Mouse (Mus musculus): ENCODE measurements around the gene Sema3a.

Sema3a gene

GRCm38 (mm10) chr5:13327281-13327680, 202.1 kb downstream of the Sema3a start:
- DNase-seq = no peak

DNA sequence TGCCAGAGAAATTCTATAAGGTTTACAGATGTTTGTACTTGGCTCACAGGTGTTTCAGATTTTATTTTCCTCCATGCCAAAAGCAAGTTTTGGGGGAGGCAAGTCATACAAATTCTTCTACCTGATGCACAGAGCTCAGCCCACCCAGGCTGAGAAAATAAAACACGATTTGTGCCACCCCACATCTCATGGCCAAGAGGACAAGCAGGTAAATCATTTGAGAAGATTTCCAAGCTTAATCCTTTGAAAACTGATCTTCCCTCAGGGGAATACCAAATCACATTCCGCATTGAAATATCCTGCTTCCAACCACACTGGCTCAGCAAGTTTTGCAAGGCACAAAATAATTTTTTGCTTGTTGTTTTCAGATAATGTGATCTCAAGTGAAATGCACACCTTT, 206.2 kb downstream of the Sema3a start:
- no peak for DNase-seq

DNA sequence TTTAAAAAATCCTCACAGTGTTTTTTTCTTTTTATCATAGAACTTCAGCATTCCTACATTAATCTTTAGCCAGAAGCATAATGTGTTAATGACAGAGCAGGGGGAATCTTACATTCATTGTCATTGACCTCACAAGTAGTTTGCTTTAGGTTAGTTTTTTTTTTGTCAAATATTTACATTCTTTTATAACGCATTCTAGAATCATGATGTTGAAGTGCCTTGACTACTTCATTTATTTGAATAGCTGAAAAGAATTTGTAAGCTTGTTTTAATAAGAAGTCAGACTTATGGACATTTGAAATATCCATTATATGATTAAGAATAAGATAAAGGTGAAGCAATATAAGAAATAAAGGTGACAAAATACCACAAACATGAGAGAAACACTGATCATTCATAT, 212.5 kb downstream of the Sema3a start:
- no peak for DNase-seq

DNA sequence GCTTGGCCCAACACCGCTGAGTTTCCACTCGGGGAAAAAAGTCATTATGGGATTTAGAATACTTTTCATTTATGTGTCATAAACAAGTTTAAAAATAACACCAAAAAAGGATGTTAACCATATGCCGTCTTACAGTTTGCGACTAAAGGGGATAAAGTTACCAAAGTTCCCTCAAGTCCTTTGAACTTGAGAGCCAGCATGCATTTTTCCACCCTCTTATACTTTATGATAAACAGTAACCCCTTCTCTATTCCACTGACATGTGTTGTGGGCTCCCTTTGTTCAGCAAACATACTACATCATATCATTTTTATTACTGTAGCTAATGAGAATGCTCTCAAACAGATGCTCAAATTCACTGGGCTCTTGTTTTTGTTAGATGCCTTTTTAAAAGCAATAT, 221.9 kb downstream of the Sema3a start:
- no peak for DNase-seq

DNA sequence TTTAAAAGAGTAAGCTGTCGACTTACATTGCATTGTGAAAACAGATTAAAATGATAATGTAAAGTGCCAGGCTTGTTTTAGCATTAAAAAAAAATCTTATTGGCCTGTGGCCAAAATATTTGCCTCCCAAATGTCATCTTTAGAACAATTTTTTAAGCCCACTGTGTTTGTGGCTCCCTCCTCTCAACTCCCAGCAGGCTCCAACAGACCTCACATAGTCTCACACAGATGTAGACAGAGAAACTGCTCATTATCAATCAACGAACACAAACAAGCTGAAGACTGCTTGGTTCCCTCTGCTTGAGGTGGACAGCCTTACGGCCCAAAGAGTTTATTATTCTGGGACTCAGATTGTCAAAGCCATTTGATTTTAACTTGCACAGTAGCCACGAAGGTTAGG, 226.4 kb downstream of the Sema3a start:
- no peak for DNase-seq

DNA sequence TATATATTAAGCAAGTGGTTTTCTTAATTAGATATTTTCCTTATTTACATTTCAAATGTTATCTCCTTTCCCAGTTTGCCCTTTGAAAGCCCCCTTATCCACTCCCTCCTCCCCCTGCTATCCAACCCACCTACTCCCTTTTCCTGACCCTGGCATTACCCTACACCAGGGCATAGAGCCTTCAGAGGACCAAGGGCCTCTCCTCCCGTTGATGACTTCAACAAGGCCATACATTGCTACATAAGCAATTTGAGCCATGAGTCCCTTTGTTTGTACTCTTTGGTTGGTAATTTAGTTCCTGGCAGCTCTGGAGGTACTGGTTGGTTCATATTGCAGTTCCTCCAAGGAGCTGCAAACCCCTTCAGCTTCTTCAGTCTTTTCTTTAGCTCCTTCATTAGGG, 227.8 kb downstream of the Sema3a start:
- no peak for DNase-seq

DNA sequence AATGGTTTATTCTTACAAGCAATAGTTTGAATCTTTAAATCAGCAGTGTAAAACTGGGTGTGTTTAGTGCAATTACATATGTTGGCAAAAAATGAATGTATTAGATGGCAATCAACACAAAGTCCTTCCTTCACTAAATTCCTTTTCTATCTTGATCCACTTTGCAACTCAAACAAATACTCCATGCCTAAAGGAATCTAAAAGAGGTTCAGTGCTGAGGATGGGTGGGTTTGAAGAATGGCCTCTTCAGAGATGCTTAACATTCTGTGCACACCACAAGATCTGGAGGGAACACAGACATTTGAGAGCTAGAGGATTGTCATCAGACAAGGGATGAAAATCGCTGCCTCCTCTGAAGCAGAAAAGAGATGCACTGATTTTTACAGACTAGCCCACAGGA, 228.3 kb downstream of the Sema3a start:
- DNase-seq = no peak

- no peak for DNase-seq
Observed at GRCm38 (mm10) chr5:13354913-13355312, 229.7 kb downstream of the Sema3a start.

- DNase-seq = no peak
Observed at GRCm38 (mm10) chr5:13358770-13359169, 233.6 kb downstream of the Sema3a start.

DNA sequence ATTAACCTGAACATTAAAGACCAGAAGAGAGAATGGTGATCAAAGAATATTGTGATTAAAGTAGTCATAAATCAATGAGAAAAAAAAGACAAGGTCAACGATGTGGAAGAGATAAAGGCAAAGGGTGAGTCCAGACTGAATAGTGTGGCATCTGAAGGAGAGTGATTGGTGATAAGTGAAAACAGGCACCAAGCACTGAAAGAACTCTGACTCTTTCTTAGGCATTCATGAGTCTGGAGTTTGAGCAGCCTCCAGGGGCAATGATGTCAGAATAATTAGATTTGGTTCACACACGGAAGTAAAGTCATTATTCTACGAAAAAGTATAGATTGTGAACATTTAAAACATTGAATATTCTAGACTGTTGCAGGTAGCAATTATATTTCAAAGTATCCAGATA, 235.5 kb downstream of the Sema3a start:
- no peak for DNase-seq

DNA sequence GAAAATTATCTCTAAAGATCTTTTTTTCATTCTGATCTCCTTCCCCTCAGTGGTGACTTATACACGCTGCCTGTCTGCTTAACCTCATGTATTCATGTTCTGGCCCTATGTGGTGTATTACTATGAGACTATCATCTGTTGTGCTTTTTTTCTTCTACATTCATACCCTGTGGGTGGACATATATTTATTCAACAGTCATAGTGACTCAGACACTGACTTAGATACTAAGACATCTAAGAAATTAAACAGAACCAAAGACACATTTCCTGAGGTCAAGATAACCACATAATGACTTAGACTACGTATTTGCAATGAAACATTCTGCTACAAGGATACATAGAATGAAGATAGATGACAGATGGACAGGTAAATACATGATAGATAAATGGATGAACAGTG, 239.9 kb downstream of the Sema3a start:
- DNase-seq = no peak

DNA sequence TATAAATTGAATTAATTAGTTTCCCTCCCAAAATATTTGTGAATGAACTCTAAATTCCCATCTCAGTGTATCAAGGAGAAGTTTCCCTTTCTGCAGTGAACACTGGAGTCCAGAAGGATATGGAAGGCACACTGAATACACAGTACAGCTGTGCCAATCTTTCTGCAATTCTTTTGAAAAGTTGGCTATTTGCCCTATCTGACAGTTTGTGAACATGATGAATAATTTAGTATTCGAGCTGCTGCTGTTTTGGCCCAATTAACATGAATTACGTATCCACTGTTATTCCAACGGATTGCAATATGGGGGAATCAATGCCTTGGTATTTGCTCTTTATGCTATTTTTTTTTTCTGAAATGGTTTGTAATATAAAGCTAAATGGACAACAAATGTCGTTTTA, 254.0 kb downstream of the Sema3a start:
- no peak for DNase-seq

GRCm38 (mm10) chr5:13384047-13384446, 258.8 kb downstream of the Sema3a start:
- no peak for DNase-seq

- DNase-seq = no peak
Observed at GRCm38 (mm10) chr5:13384714-13385113, 259.5 kb downstream of the Sema3a start.

GRCm38 (mm10) chr5:13386603-13387002, 261.4 kb downstream of the Sema3a start:
- DNase-seq = no peak

GRCm38 (mm10) chr5:13387679-13388078, 262.5 kb downstream of the Sema3a start:
- DNase-seq = no peak

GRCm38 (mm10) chr5:13389995-13390394, 264.8 kb downstream of the Sema3a start:
- no peak for DNase-seq

DNA sequence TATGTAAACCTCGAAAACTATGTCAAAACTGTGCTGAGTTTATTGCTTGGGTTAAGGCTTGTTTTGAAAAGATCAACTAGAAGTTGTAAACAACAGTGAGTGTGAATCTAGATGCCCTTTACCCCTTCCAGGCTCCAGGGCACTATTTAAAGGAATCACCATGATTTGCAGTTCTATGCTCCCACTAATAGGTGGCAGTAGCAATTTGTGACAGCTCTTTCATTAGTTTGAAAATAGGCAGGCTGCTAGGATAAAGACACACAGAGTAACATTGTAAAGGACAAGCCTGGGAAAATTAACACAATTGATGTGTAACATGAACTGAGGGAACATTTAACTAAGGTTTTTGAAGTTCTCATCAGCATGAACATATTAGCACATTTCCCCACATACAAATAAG, 280.2 kb downstream of the Sema3a start:
- peak in 1 of 2 experiments; percentile 11 for DNase-seq

DNA sequence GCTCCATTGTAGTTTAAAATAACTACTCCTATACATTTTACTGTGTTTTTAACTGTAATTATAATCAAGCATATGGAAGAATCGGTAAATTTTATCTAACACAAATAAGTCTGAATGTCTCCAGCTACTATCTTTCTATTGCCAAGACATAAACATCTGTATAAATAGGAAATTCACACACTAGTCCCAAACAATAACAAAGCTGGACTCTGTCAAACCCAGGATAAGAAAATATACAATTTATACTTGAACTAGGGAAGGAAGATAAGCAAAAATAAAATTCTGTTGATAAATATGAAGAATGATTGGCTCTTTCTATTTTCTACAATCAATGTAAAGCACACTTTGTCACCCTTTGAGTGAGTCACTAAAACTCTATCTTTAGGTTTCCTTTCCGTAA, 280.9 kb downstream of the Sema3a start:
- no peak for DNase-seq

GRCm38 (mm10) chr5:13411920-13412319, 286.7 kb downstream of the Sema3a start:
- DNase-seq = no peak

DNA sequence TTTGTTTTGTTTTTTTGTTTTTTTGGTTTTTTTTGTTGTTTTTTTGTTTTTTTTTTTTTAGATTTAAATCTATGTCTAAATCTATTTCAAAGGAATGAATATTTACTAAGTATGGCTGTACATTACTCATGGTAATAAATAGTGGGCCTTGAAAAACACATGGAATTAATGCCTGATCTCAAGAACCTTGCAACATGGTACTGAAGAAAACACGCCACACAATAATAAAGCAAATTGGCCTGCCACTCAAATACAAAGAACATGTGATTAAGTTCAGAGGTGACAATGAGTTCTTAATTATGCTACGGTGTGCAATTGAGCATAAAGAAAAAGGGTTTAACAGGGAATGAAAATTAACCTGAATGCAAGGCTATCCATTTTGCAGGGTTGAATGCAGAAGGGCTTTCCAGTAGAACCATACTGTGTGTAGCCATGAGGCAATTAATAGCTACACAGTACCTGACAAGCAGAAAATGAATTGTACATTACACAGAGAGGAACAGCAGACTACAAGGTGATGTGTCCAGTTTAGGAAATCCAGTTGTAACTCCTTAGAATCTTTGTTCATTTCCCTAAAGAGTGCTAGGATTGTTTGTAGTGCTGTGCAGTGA, 288.8 kb downstream of the Sema3a start:
- no peak for DNase-seq

GRCm38 (mm10) chr5:13416960-13417710, 291.9 kb downstream of the Sema3a start:
- DNase-seq = no peak

- DNase-seq = no peak
Observed at GRCm38 (mm10) chr5:13421276-13421925, 296.2 kb downstream of the Sema3a start.

- DNase-seq = peak; percentile 18 to 27
Observed at GRCm38 (mm10) chr5:13428702-13429101, 303.5 kb downstream of the Sema3a start.

Data from cerebellum, postnatal 25 days (tissue).